In genomic region chr7:45509912-45510787, GRCm38 (mm10) we compare ENCODE assay signal across 8 mouse cellular contexts. TPM values are rescaled to one million over a fixed set of nuclear protein-coding genes. Genes with fewer than 3 reads are reported as not detected.
DNase-seq lines count a peak whose midpoint lies in the region; ATAC-seq and TF ChIP-seq lines count a peak whose summit lies in the region.

Nucb1 (minus strand) TSS chr7:45510406.

- in situ Hi-C loops in CH12.LX (cut with MboI; ENCODE audit: low pct_ligation_motif_present, low pct_unique_long_range_greater_than_20kb, low sequenced_read_pairs): no loop called here

- H3K4me3 ChIP-seq in CH12.LX (replicated peaks in 1 of 3; ENCODE audit: low read depth in 2 of 3, low read length in 2 of 3, poor library complexity in 1 of 3): peak within 1 kb of the TSS; percentile 82 to 88 (median 87)
- peak within 1 kb of the TSS; percentile 69 for H3K4me3 ChIP-seq in forebrain, embryonic 12.5 days (replicated peaks)
- peak within 1 kb of the TSS; percentile 92 for H3K4me3 ChIP-seq in heart, postnatal 0 days (ENCODE audit: low read depth, low read length)
- H3K4me3 ChIP-seq in liver, embryonic 16.5 days (ENCODE audit: low read depth, low read length): peak within 1 kb of the TSS; percentile 75
- H3K4me3 ChIP-seq in neural tube, embryonic 13.5 days: peak within 1 kb of the TSS; percentile 78
- peak within 1 kb of the TSS; percentile 98 for H3K4me3 ChIP-seq in testis, adult 2 months (ENCODE audit: control insufficient read depth, low read depth, low read length)

- no peak for TF ChIP-seq RAD21 in CH12.LX (IDR thresholded peaks at IDR 0.05; ENCODE audit: low read depth, low read length)

- H3K4me1 ChIP-seq in CH12.LX (ENCODE audit: control insufficient read depth in 1 of 2, insufficient read depth in 2 of 2): peaks cover 2 to 16% of the 10 kb centered on the region in 2 experiments; a peak in 3 of 4 replicates
- H3K4me1 ChIP-seq in forebrain, embryonic 12.5 days: peaks cover 14% of the 10 kb centered on the region
- peaks cover 13% of the 10 kb centered on the region for H3K4me1 ChIP-seq in heart, postnatal 0 days (ENCODE audit: control insufficient read depth, insufficient read depth)
- peaks cover 28% of the 10 kb centered on the region for H3K4me1 ChIP-seq in liver, embryonic 16.5 days (ENCODE audit: control insufficient read depth, low read depth, low read length)
- peaks cover 19% of the 10 kb centered on the region for H3K4me1 ChIP-seq in neural tube, embryonic 13.5 days (replicated peaks)
- H3K4me1 ChIP-seq in testis, adult 2 months (ENCODE audit: control insufficient read depth, insufficient read depth, low read length): peaks cover 14% of the 10 kb centered on the region

- no peak for TF ChIP-seq EP300 in CH12.LX (IDR thresholded peaks at IDR 0.05; ENCODE audit: low read length)
- peak; percentile 85 for TF ChIP-seq EP300 in heart, postnatal 0 days (IDR thresholded peaks at IDR 0.05; ENCODE audit: low read depth)

- no peaks in the 10 kb centered on the region for H3K79me2 ChIP-seq in CH12.LX (replicated peaks; ENCODE audit: control insufficient read depth, extremely low read depth, insufficient read depth, poor library complexity, severe bottlenecking)

- H3K4me2 ChIP-seq in CH12.LX (ENCODE audit: insufficient read depth, low read depth, poor library complexity, severe bottlenecking): peak within 1 kb of the TSS; percentile 68
- peak within 1 kb of the TSS; percentile 62 for H3K4me2 ChIP-seq in forebrain, embryonic 12.5 days
- peak within 1 kb of the TSS; percentile 85 for H3K4me2 ChIP-seq in heart, postnatal 0 days (ENCODE audit: low read depth, low read length)
- peak within 1 kb of the TSS; percentile 76 for H3K4me2 ChIP-seq in liver, embryonic 16.5 days (ENCODE audit: low read depth, low read length)
- peak within 1 kb of the TSS; percentile 93 for H3K4me2 ChIP-seq in neural tube, embryonic 13.5 days

- peak within 1 kb of the TSS; percentile 70 for H3K27ac ChIP-seq in CH12.LX (ENCODE audit: insufficient read depth, low read depth)
- H3K27ac ChIP-seq in forebrain, embryonic 12.5 days: peak within 1 kb of the TSS; percentile 88
- peak within 1 kb of the TSS; percentile 86 for H3K27ac ChIP-seq in heart, postnatal 0 days (ENCODE audit: low read depth)
- H3K27ac ChIP-seq in liver, embryonic 16.5 days (ENCODE audit: low read length): peak within 1 kb of the TSS; percentile 95
- H3K27ac ChIP-seq in neural tube, embryonic 13.5 days (replicated peaks): peak within 1 kb of the TSS; percentile 82
- peak within 1 kb of the TSS; percentile 97 for H3K27ac ChIP-seq in testis, adult 2 months (ENCODE audit: control insufficient read depth, insufficient read depth, low read depth, low read length)

- dilution Hi-C loops in CH12.LX (cut with MboI; ENCODE audit: extremely low pct_ligation_motif_present, extremely low pct_unique_long_range_greater_than_20kb, low sequenced_read_pairs): no loop called here

- H3K27me3 ChIP-seq in CH12.LX (replicated peaks): no peaks in the 10 kb centered on the region
- H3K27me3 ChIP-seq in forebrain, embryonic 12.5 days: no peaks in the 10 kb centered on the region
- no peaks in the 10 kb centered on the region for H3K27me3 ChIP-seq in heart, postnatal 0 days (ENCODE audit: control insufficient read depth, insufficient read depth, low read length)
- no peaks in the 10 kb centered on the region for H3K27me3 ChIP-seq in liver, embryonic 16.5 days (ENCODE audit: control insufficient read depth, insufficient read depth, low read depth, low read length)
- H3K27me3 ChIP-seq in neural tube, embryonic 13.5 days: no peaks in the 10 kb centered on the region
- no peaks in the 10 kb centered on the region for H3K27me3 ChIP-seq in testis, adult 2 months (ENCODE audit: control insufficient read depth, insufficient read depth, low read length)

- peak within 1 kb of the TSS; percentile 80 for H3K9ac ChIP-seq in CH12.LX (ENCODE audit: insufficient read depth, low read depth)
- H3K9ac ChIP-seq in forebrain, embryonic 12.5 days: peak within 1 kb of the TSS; percentile 75
- H3K9ac ChIP-seq in heart, postnatal 0 days (replicated peaks; ENCODE audit: low read depth, low read length): peak within 1 kb of the TSS; percentile 84
- H3K9ac ChIP-seq in liver, embryonic 16.5 days (ENCODE audit: low read depth, low read length): peak within 1 kb of the TSS; percentile 86
- peak within 1 kb of the TSS; percentile 92 for H3K9ac ChIP-seq in neural tube, embryonic 13.5 days

- no peaks in the 10 kb centered on the region for H3K9me3 ChIP-seq in CH12.LX (replicated peaks; ENCODE audit: low read length)
- no peaks in the 10 kb centered on the region for H3K9me3 ChIP-seq in forebrain, embryonic 12.5 days
- H3K9me3 ChIP-seq in heart, postnatal 0 days (replicated peaks; ENCODE audit: control insufficient read depth, low read length): no peaks in the 10 kb centered on the region
- H3K9me3 ChIP-seq in liver, embryonic 16.5 days (replicated peaks; ENCODE audit: control insufficient read depth, low read length): no peaks in the 10 kb centered on the region
- H3K9me3 ChIP-seq in neural tube, embryonic 13.5 days: no peaks in the 10 kb centered on the region

- TF ChIP-seq POLR2A in CH12.LX (IDR thresholded peaks at IDR 0.05; ENCODE audit: low read depth, low read length): peak; percentile 89
- TF ChIP-seq POLR2A in testis, adult 2 months (IDR thresholded peaks at IDR 0.05; ENCODE audit: control insufficient read depth, low read depth, low read length): no peak

- TF ChIP-seq CTCF in CH12.LX (conservative IDR thresholded peaks at IDR 0.05 in 1 of 2, IDR thresholded peaks at IDR 0.05 in 1 of 2; ENCODE audit: low read depth in 2 of 2, low read length in 2 of 2): no peak; a peak in 1 of 4 replicates
- TF ChIP-seq CTCF in heart, postnatal 0 days (IDR thresholded peaks at IDR 0.05; ENCODE audit: low read depth): no peak; the same call in 1 of the 2 replicates
- no peak for TF ChIP-seq CTCF in testis, adult 2 months (IDR thresholded peaks at IDR 0.05; ENCODE audit: control insufficient read depth, insufficient read depth, insufficient replicate concordance, low read depth, low read length)

- H3K36me3 ChIP-seq in CH12.LX (replicated peaks in 1 of 2; ENCODE audit: control insufficient read depth in 1 of 2, insufficient read depth in 1 of 2, low read length in 1 of 2): peaks cover 7 to 28% of the 10 kb centered on the region in 2 experiments
- H3K36me3 ChIP-seq in forebrain, embryonic 12.5 days (replicated peaks): peaks cover 9% of the 10 kb centered on the region
- H3K36me3 ChIP-seq in heart, postnatal 0 days (replicated peaks; ENCODE audit: control insufficient read depth, insufficient read depth, low read length): peaks cover 29% of the 10 kb centered on the region
- peaks cover 20% of the 10 kb centered on the region for H3K36me3 ChIP-seq in liver, embryonic 16.5 days (ENCODE audit: control insufficient read depth, insufficient read depth)
- peaks cover 24% of the 10 kb centered on the region for H3K36me3 ChIP-seq in neural tube, embryonic 13.5 days
- H3K36me3 ChIP-seq in testis, adult 2 months (ENCODE audit: control insufficient read depth, insufficient read depth, low read length): no peaks in the 10 kb centered on the region

- peak; percentile 91 for ATAC-seq in forebrain, embryonic 12.5 days (ENCODE audit: low FRiP score)
- peak; percentile 92 for ATAC-seq in heart, postnatal 0 days (ENCODE audit: insufficient read depth, low read depth)
- ATAC-seq in liver, embryonic 16.5 days (ENCODE audit: low read depth): peak; percentile 78
- peak; percentile 87 for ATAC-seq in neural tube, embryonic 13.5 days (ENCODE audit: low read depth)

- DNase-seq in CH12.LX (ENCODE audit: extremely low read depth): peak; percentile 95
- peak; percentile 90 for DNase-seq in c-Kit-positive CD71-positive TER-119-negative erythroid progenitor cells, embryonic 14.5 days (ENCODE audit: low read depth)
- DNase-seq in heart, postnatal 0 days (ENCODE audit: low spot score): peak; percentile 95
- DNase-seq in kidney, postnatal 4 days: peak; percentile 93 to 96

- WGBS in forebrain, embryonic 12.5 days: under 1% methylated on average over 44 of the region's 44 CpGs
- under 1% methylated on average over 44 of the region's 44 CpGs for WGBS in heart, postnatal 0 days
- WGBS in liver, embryonic 16.5 days (ENCODE audit: insufficient replicate concordance): under 1% methylated on average over 44 of the region's 44 CpGs
- under 1% methylated on average over 44 of the region's 44 CpGs for WGBS in neural tube, embryonic 13.5 days

TF ChIP-seq in CH12.LX, 34 proteins besides CTCF, POLR2A, EP300 and RAD21 (continues in another document):
- TF ChIP-seq ZNF384 (IDR thresholded peaks at IDR 0.05; ENCODE audit: low read depth, low read length) (no peak), GABPA (IDR thresholded peaks at IDR 0.05; ENCODE audit: insufficient replicate concordance, low read depth, low read length) (peak; percentile 10; the same call in 1 of the 2 replicates), PAX5 (IDR thresholded peaks at IDR 0.05; ENCODE audit: low read length) (no peak), RCOR1 (conservative IDR thresholded peaks at IDR 0.05; ENCODE audit: low read depth, low read length) (no peak), USF1 (IDR thresholded peaks at IDR 0.05; ENCODE audit: low read depth, low read length) (no peak), MYC (IDR thresholded peaks at IDR 0.05; ENCODE audit: low read depth, low read length) (peak; percentile 19; the same call in 1 of the 2 replicates), HCFC1 (IDR thresholded peaks at IDR 0.05; ENCODE audit: low read depth, low read length) (peak; percentile 98), MAFK (IDR thresholded peaks at IDR 0.05; ENCODE audit: insufficient replicate concordance, low read length) (no peak), JUN (IDR thresholded peaks at IDR 0.05; ENCODE audit: insufficient read depth, low read depth, low read length) (no peak), SMC3 (IDR thresholded peaks at IDR 0.05; ENCODE audit: low read depth, low read length) (no peak), UBTF (IDR thresholded peaks at IDR 0.05; ENCODE audit: low read depth, low read length) (no peak), NELFE (IDR thresholded peaks at IDR 0.05; ENCODE audit: low read depth, low read length) (peak; percentile 90), TBP (conservative IDR thresholded peaks at IDR 0.05; ENCODE audit: low read depth, low read length) (peak; percentile 32; the same call in 1 of the 2 replicates), MAX (IDR thresholded peaks at IDR 0.05; ENCODE audit: low read length) (no peak)

RNA-seq across cellular contexts. Expression of gene Nucb1, which starts in this region (rescaled TPM):
- total RNA-seq in CH12.LX (2012; rRNA removed) (83.4 and 92.6 TPM in 2 replicates), CH12.LX (2014; rRNA removed) (40.8 and 46.2 TPM in 2 replicates)
- 90.4 and 129 TPM in 2 replicates for polyA plus RNA-seq in CH12.LX (2012; ENCODE audit: insufficient read length, low read depth)
- polyA plus RNA-seq in forebrain, embryonic 12.5 days (2016; fragmentation: Nextera tagmentation; extraction: Ambion mirVana): 89.5 and 90.5 TPM in 2 replicates
- total RNA-seq in heart, postnatal 0 days (2014; rRNA removed; ENCODE audit: low replicate concordance): 78.4 and 107 TPM in 2 replicates
- 108 and 110 TPM in 2 replicates for polyA plus RNA-seq in heart, postnatal 0 days (2015; fragmentation: Nextera tagmentation; extraction: Ambion mirVana)
- 122 and 124 TPM in 2 replicates for polyA plus RNA-seq in liver, embryonic 16.5 days (2015; fragmentation: Nextera tagmentation; extraction: Ambion mirVana)
- polyA plus RNA-seq in neural tube, embryonic 13.5 days (2015; fragmentation: Nextera tagmentation; extraction: Ambion mirVana): 116 and 121 TPM in 2 replicates
- 76.4 and 93.9 TPM in 2 replicates for polyA plus RNA-seq in testis, adult 2 months (2012; rRNA removed)

Comparison
In these comparisons a context has a peak if more than half of its experiments do, and no peak if none do; other contexts are left out.
1. Peak in every context shown above with its lines: DNase-seq, ATAC-seq, H3K4me3 ChIP-seq and H3K27ac ChIP-seq.